Mouse (Mus musculus): ENCODE results near the gene Ceacam9.
"Not testable (repeated sequence)": the region's sequence is repeated elsewhere in the genome, so short reads cannot be mapped to it uniquely, and the experiment has no call there.

The Ceacam9 gene

GRCm38 (mm10) chr7:16721629-16722028 lies at the start of gene Ceacam9:
TSS of gene Ceacam9 (plus strand) at chr7:16721929.
- no peak for DNase-seq (ENCODE audit: low spot score in 2 of 2)

- DNase-seq (ENCODE audit: low spot score in 2 of 2), result no peak
Measured at GRCm38 (mm10) chr7:16673823-16674222, 47.9 kb upstream of the Ceacam9 start.

- DNase-seq (ENCODE audit: low spot score in 2 of 2), result not testable (repeated sequence)
Measured at GRCm38 (mm10) chr7:16674699-16675098, 47.0 kb upstream of the Ceacam9 start.

- DNase-seq (ENCODE audit: low spot score in 2 of 2), result no peak
Measured at GRCm38 (mm10) chr7:16675605-16676004, 46.1 kb upstream of the Ceacam9 start, which contains the start of gene Ceacam15. TSS of gene Ceacam15 (minus strand) at chr7:16675705.

GRCm38 (mm10) chr7:16680194-16680593 lies 41.5 kb upstream of the Ceacam9 start:
- DNase-seq (ENCODE audit: low spot score in 2 of 2), result not testable (repeated sequence)

- DNase-seq (ENCODE audit: low spot score in 2 of 2), result no peak
Measured at GRCm38 (mm10) chr7:16689196-16689595, 32.5 kb upstream of the Ceacam9 start.

GRCm38 (mm10) chr7:16695025-16695424 lies 26.7 kb upstream of the Ceacam9 start:
- DNase-seq (ENCODE audit: low spot score in 2 of 2), result no peak

GRCm38 (mm10) chr7:16699042-16699441 lies 22.7 kb upstream of the Ceacam9 start:
- no peak for DNase-seq (ENCODE audit: low spot score in 2 of 2)

GRCm38 (mm10) chr7:16700583-16700982 lies 21.1 kb upstream of the Ceacam9 start:
- DNase-seq (ENCODE audit: low spot score in 2 of 2), result no peak

- no peak for DNase-seq (ENCODE audit: low spot score in 2 of 2)
Measured at GRCm38 (mm10) chr7:16706385-16706784, 15.3 kb upstream of the Ceacam9 start.

- no peak for DNase-seq (ENCODE audit: low spot score in 2 of 2)
Measured at GRCm38 (mm10) chr7:16708244-16708643, 13.5 kb upstream of the Ceacam9 start.

GRCm38 (mm10) chr7:16710604-16711003 lies 11.1 kb upstream of the Ceacam9 start:
- DNase-seq (ENCODE audit: low spot score in 2 of 2), result no peak

- DNase-seq (ENCODE audit: low spot score in 2 of 2), result no peak
Measured at GRCm38 (mm10) chr7:16712633-16713415, 8.9 kb upstream of the Ceacam9 start.

- not testable (repeated sequence) for DNase-seq (ENCODE audit: low spot score in 2 of 2)
Measured at GRCm38 (mm10) chr7:16716456-16717152, 5.1 kb upstream of the Ceacam9 start.

- not testable (repeated sequence) for DNase-seq (ENCODE audit: low spot score in 2 of 2)
Measured at GRCm38 (mm10) chr7:16722490-16722889, 761 bp downstream of the Ceacam9 start.

GRCm38 (mm10) chr7:16728596-16729348 lies 7.0 kb downstream of the Ceacam9 start:
- DNase-seq (ENCODE audit: low spot score in 2 of 2), result peak; percentile 44 to 76

- DNase-seq (ENCODE audit: low spot score in 2 of 2), result not testable (repeated sequence)
Measured at GRCm38 (mm10) chr7:16729563-16729962, 7.8 kb downstream of the Ceacam9 start.

GRCm38 (mm10) chr7:16730791-16731190 lies 9.1 kb downstream of the Ceacam9 start:
- no peak for DNase-seq (ENCODE audit: low spot score in 2 of 2)

- DNase-seq (ENCODE audit: low spot score in 2 of 2), result no peak
Measured at GRCm38 (mm10) chr7:16731893-16732422, 10.2 kb downstream of the Ceacam9 start.

- no peak for DNase-seq (ENCODE audit: low spot score in 2 of 2)
Measured at GRCm38 (mm10) chr7:16737606-16738072, 15.9 kb downstream of the Ceacam9 start.

- DNase-seq (ENCODE audit: low spot score in 2 of 2), result peak; percentile 95 to 96
Measured at GRCm38 (mm10) chr7:16738073-16738696, 16.5 kb downstream of the Ceacam9 start, which contains the start of gene Ap2s1. TSS of gene Ap2s1 (plus strand) at chr7:16738410.
